Mouse (Mus musculus): ENCODE measurements around the gene Scn5a. TPM values are rescaled to one million over a fixed set of nuclear protein-coding genes. Genes with fewer than 3 reads are reported as not detected.
A peak's percentile ranks its signal among the peaks of the same experiment; 100 is the strongest.

Gene Scn5a
- total RNA-seq, 1 experiment from 2014 or later: 0.22 TPM

- peak; percentile 72 for DNase-seq
These were observed 118.4 kb downstream of the Scn5a start for GRCm38 (mm10) chr9:119460410-119460809.

GRCm38 (mm10) chr9:119457122-119457521, 121.7 kb downstream of the Scn5a start:
- DNase-seq: no peak

- no peak for DNase-seq
These were observed 122.8 kb downstream of the Scn5a start for GRCm38 (mm10) chr9:119455967-119456366.

GRCm38 (mm10) chr9:119445737-119446136, 133.1 kb downstream of the Scn5a start:
- DNase-seq: no peak

- DNase-seq: peak; percentile 99
These were observed 133.9 kb downstream of the Scn5a start, which contains the start of gene Exog for GRCm38 (mm10) chr9:119444738-119445429. Exog (plus strand) TSS chr9:119444943.

GRCm38 (mm10) chr9:119438498-119439000, 140.3 kb downstream of the Scn5a start:
- DNase-seq: no peak

- DNase-seq: no peak
These were observed 140.8 kb downstream of the Scn5a start for GRCm38 (mm10) chr9:119438065-119438464.

- no peak for DNase-seq
These were observed 143.0 kb downstream of the Scn5a start for GRCm38 (mm10) chr9:119435855-119436254.

Other genes with a start within 250 kb of the Scn5a start
- 106 and 108 TPM in 2 replicates for gene Acaa1a, start 239.3 kb downstream of the Scn5a start, total RNA-seq (2021)
- 26.2 and 27.3 TPM in 2 replicates for gene Myd88, start 237.6 kb downstream of the Scn5a start, total RNA-seq (2021)
- 2.0 and 10.6 TPM in 2 replicates for gene Xylb, start 221.6 kb downstream of the Scn5a start, total RNA-seq (2021)
- gene Slc22a14, start 213.5 kb downstream of the Scn5a start, total RNA-seq (2021): 0.19 TPM in 1 of 2 replicates, not detected in the other
- 4.8 and 6.6 TPM in 2 replicates for gene Acvr2b, start 176.9 kb downstream of the Scn5a start, total RNA-seq (2021)
- gene Exog, start 134.1 kb downstream of the Scn5a start, total RNA-seq (2021): 4.2 and 4.5 TPM in 2 replicates
- not detected in 2 replicates for gene Scn10a, start 140.3 kb upstream of the Scn5a start, total RNA-seq (2021)
- gene Scn11a, start 246.4 kb upstream of the Scn5a start, total RNA-seq (2021): 0.04 TPM in 1 of 2 replicates, not detected in the other